Mouse (Mus musculus): Measurements from ENCODE around the gene Gas1.

Gene Gas1

DNA sequence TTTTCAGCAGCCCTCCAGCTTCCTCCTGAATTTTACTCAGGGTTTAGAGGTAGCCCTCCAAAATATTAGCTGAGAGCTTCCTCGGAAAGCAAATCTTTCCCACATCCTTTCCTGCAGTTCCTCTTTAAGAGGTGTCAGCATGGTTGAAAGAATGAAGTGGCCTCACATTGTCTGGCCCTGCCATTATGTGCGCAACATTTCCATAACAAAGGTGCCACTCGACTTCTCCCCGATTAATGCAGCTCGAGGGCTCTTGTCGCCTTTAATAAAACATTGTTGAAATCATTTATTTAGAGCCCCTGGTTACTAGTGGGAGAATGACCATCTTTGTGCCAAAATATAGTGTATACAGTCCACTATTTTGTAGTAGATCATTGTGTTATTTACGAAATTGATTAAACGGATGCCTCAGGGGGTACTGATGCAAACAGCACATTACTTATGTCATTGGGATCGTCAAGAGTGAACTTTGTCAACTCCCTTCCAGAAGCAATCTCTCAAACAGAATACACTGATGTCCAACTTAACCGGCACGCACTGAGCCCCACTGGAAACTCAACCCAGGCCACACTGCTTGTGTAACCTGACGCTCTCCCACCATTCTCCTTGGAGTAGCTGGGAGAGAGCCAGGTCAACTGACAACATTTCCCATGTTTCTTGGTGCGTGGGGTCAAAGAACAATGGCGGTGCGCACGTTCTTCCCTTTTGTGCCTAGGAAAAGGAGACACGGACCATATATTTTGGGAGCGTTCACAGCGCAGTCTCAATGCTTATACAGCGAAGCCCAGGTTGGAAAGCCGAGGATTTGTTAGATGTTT lies 6.1 kb downstream of the Gas1 start:
- Histone ChIP-seq H3K9me3 (ENCODE audit: low read length) (no peaks in the 10 kb centered on the region), H3K27me3 (ENCODE audit: insufficient read depth, low read length) (peaks cover 58% of the 10 kb centered on the region), H3K36me3 (ENCODE audit: insufficient read depth, low read length) (no peaks in the 10 kb centered on the region), H3K4me1 (replicated peaks; ENCODE audit: low read depth, low read length) (peaks cover 18% of the 10 kb centered on the region), H3K4me3 (replicated peaks; ENCODE audit: low read length) (no peak overlapping the region)
- TF ChIP-seq CTCF (conservative IDR thresholded peaks at IDR 0.05; ENCODE audit: low read length) (no peak), POU5F1 (IDR thresholded peaks at IDR 0.05; ENCODE audit: borderline replicate concordance, low read length) (peak; percentile 54; the same call in 1 of the 2 replicates), NANOG (IDR thresholded peaks at IDR 0.05; ENCODE audit: borderline replicate concordance, low read length) (peak; percentile 50; the same call in 1 of the 2 replicates)

DNA sequence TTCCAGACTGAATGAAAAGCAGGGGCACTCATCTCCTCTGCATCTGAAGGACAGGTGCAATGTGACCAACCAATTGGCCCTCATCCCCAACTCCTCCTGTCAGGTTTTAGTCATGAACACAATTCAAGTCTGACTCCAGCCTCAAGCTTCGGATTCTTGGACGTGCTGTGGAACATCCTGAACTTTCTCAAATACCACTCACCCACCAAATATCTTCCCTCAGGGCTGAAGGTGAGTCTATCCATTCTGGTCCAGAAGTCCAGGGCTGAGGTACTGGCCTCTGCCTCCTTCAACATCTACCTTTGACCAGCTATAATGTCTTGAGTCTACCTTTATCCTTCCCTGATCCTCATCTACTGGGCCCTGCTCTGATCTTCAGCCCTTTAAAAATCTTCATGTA lies 8.1 kb downstream of the Gas1 start:
- no peak for TF ChIP-seq POU5F1 (IDR thresholded peaks at IDR 0.05; ENCODE audit: borderline replicate concordance, low read length)
- TF ChIP-seq CTCF (conservative IDR thresholded peaks at IDR 0.05; ENCODE audit: low read length): no peak
- no peak for TF ChIP-seq NANOG (IDR thresholded peaks at IDR 0.05; ENCODE audit: borderline replicate concordance, low read length)
- Histone ChIP-seq H3K27me3 (ENCODE audit: insufficient read depth, low read length) (peaks cover 40% of the 10 kb centered on the region), H3K4me3 (replicated peaks; ENCODE audit: low read length) (no peak overlapping the region), H3K9me3 (ENCODE audit: low read length) (no peaks in the 10 kb centered on the region), H3K4me1 (replicated peaks; ENCODE audit: low read depth, low read length) (peaks cover 9% of the 10 kb centered on the region), H3K36me3 (ENCODE audit: insufficient read depth, low read length) (no peaks in the 10 kb centered on the region)

DNA sequence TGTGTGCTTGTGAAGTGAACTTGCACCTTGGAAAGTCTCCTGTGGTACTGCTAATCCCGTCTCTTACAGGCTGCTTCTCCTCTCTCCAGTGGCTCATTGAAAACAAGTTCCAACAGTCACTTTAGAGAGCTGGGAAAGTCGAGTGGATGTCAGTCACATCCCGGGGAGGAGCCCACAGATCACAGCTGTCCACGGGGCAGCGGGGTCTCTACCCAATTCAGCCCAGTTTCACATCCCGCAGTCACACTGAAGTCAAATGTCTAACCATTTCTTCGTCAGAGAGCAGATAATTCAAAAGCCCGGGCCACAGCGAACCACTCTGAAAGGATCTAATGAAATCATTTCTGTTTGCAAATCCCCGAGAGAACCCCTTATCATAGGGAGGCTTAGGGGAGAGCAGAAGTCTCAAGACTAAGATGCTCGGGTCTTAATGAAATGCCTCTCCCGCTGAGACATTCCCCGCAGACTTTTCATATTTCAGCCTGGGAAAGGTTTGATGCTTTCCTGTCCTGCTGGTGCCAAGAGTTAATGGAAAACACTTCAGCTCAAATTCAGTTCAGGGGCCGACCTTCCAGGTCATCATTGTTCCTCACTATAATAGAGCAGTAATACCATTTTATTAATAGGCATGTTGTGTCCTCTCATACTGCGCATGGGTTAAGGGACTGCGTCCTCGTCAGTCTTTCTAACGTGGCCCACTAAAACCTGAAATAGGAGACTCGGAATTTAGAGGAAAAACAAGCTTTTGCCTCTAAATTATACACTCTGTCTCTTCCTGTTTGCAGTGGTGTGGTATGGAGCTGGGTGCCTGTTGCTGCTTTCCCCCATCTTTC lies 20.7 kb downstream of the Gas1 start:
- TF ChIP-seq NANOG (IDR thresholded peaks at IDR 0.05; ENCODE audit: borderline replicate concordance, low read length): no peak
- no peak for TF ChIP-seq POU5F1 (IDR thresholded peaks at IDR 0.05; ENCODE audit: borderline replicate concordance, low read length)
- no peak for TF ChIP-seq CTCF (conservative IDR thresholded peaks at IDR 0.05; ENCODE audit: low read length)
- H3K9me3 ChIP-seq (ENCODE audit: low read length): peaks cover 18% of the 10 kb centered on the region

GRCm38 (mm10) chr13:60154170-60154569 lies 23.0 kb downstream of the Gas1 start:
- H3K4me1 ChIP-seq (replicated peaks; ENCODE audit: low read depth, low read length): no peaks in the 10 kb centered on the region
- H3K9me3 ChIP-seq (ENCODE audit: low read length): peaks cover 18% of the 10 kb centered on the region
- TF ChIP-seq POU5F1 (IDR thresholded peaks at IDR 0.05; ENCODE audit: borderline replicate concordance, low read length) (no peak), CTCF (conservative IDR thresholded peaks at IDR 0.05; ENCODE audit: low read length) (no peak), NANOG (IDR thresholded peaks at IDR 0.05; ENCODE audit: borderline replicate concordance, low read length) (no peak)
- no peaks in the 10 kb centered on the region for H3K36me3 ChIP-seq (ENCODE audit: insufficient read depth, low read length)
- no peak overlapping the region for H3K4me3 ChIP-seq (replicated peaks; ENCODE audit: low read length)
- H3K27me3 ChIP-seq (ENCODE audit: insufficient read depth, low read length): no peaks in the 10 kb centered on the region

More for the DNA sequence above, 20.7 kb downstream of the Gas1 start:
- Histone ChIP-seq H3K27me3 (ENCODE audit: insufficient read depth, low read length) (no peaks in the 10 kb centered on the region), H3K36me3 (ENCODE audit: insufficient read depth, low read length) (no peaks in the 10 kb centered on the region), H3K4me3 (replicated peaks; ENCODE audit: low read length) (no peak overlapping the region), H3K4me1 (replicated peaks; ENCODE audit: low read depth, low read length) (no peaks in the 10 kb centered on the region)

GRCm38 (mm10) chr13:60148235-60148634 lies 28.9 kb downstream of the Gas1 start:
- Histone ChIP-seq H3K4me1 (replicated peaks; ENCODE audit: low read depth, low read length) (peaks cover 10% of the 10 kb centered on the region; the same call in 1 of the 2 replicates), H3K4me3 (replicated peaks; ENCODE audit: low read length) (no peak overlapping the region), H3K27me3 (ENCODE audit: insufficient read depth, low read length) (peaks cover 14% of the 10 kb centered on the region), H3K9me3 (ENCODE audit: low read length) (peaks cover 3% of the 10 kb centered on the region), H3K36me3 (ENCODE audit: insufficient read depth, low read length) (no peaks in the 10 kb centered on the region)
- TF ChIP-seq NANOG (IDR thresholded peaks at IDR 0.05; ENCODE audit: borderline replicate concordance, low read length) (no peak), CTCF (conservative IDR thresholded peaks at IDR 0.05; ENCODE audit: low read length) (no peak), POU5F1 (IDR thresholded peaks at IDR 0.05; ENCODE audit: borderline replicate concordance, low read length) (no peak)

GRCm38 (mm10) chr13:60147857-60148181 lies 29.3 kb downstream of the Gas1 start:
- Histone ChIP-seq H3K27me3 (ENCODE audit: insufficient read depth, low read length) (peaks cover 14% of the 10 kb centered on the region), H3K4me1 (replicated peaks; ENCODE audit: low read depth, low read length) (peaks cover 10% of the 10 kb centered on the region; the same call in 1 of the 2 replicates), H3K4me3 (replicated peaks; ENCODE audit: low read length) (no peak overlapping the region), H3K9me3 (ENCODE audit: low read length) (no peaks in the 10 kb centered on the region), H3K36me3 (ENCODE audit: insufficient read depth, low read length) (no peaks in the 10 kb centered on the region)
- TF ChIP-seq CTCF (conservative IDR thresholded peaks at IDR 0.05; ENCODE audit: low read length) (no peak), NANOG (IDR thresholded peaks at IDR 0.05; ENCODE audit: borderline replicate concordance, low read length) (no peak), POU5F1 (IDR thresholded peaks at IDR 0.05; ENCODE audit: borderline replicate concordance, low read length) (no peak)

DNA sequence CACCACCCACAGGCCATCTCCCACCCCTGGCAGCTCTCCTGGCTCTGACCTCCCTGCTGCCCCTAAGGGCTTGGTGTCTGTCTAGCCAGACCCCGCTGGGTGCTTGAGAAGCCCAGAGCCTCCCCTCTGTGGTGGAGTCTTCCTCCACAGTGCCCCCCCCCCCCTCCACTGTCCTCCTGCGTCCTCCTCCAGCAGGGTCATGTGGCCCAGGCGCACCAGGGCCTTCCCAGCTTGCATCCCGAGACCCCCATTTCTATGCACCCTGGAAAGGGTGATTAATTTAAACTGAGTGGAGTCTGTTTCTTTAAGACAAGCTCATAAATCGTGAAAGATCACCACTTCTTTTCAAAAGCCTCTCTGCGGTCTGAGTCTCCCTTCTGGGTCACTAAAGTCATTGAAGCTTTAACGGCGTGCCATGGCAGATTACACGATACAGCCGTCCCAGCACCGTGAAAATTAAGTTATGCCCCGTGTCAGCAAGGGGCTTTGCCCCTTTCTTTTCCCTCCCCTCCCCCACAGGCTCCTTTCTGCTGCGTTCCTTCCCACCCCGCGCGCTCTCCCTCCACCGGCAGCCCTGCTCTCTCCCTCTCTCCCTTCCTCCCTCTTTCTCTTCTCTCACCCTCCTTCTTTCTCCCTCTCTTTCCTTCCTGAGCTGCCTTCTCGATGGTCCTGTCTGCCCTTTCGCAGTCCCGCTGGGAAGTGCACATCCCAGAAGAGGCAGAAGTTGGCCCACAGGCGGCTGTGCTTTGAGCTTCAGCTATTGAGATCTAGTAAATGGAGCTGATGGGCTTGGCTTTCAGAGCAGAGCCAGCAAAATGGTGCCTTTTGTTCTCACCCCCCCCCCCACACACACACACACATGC lies 29.9 kb downstream of the Gas1 start:
- Histone ChIP-seq H3K4me1 (replicated peaks; ENCODE audit: low read depth, low read length) (peaks cover 10% of the 10 kb centered on the region; the same call in 1 of the 2 replicates), H3K36me3 (ENCODE audit: insufficient read depth, low read length) (no peaks in the 10 kb centered on the region), H3K9me3 (ENCODE audit: low read length) (no peaks in the 10 kb centered on the region), H3K4me3 (replicated peaks; ENCODE audit: low read length) (0 out of 2 replicates have a peak overlapping the region, but pooled peaks have one; percentile 4), H3K27me3 (ENCODE audit: insufficient read depth, low read length) (peaks cover 14% of the 10 kb centered on the region)
- TF ChIP-seq NANOG (IDR thresholded peaks at IDR 0.05; ENCODE audit: borderline replicate concordance, low read length) (no peak), POU5F1 (IDR thresholded peaks at IDR 0.05; ENCODE audit: borderline replicate concordance, low read length) (no peak), CTCF (conservative IDR thresholded peaks at IDR 0.05; ENCODE audit: low read length) (no peak)

Data from E14TG2a.4 (cell line).